Comparison of ENCODE assay signal across 8 mouse cellular contexts in the genomic region with DNA sequence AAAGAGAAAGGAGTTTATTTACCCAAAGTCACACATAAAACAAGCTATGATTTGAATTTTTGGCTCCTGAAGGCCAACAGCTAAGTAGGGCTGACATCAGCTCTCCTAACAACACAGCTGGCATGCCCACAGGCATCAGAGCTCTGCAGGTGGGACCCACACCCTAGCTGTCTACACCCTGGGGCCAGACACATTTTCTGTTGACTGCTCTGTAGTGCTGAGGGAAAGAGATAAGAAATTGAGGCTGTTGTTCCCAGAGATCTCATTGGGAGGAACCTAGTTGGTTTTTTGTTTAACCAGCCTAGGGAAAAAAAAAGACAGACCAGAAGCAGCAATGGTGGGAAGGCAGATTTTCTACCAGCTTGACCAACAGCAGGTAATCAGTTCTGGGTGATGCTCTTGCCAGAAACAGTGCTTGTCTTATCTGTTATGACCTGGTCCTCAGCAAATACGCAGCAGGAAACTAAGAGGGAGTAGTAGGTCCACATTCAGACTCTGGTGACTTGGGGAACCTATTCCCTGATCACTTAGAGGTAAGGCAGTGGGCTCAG. TPM values are rescaled to one million over a fixed set of nuclear protein-coding genes. Genes with fewer than 3 reads are reported as not detected.
DNase-seq lines count a peak whose midpoint lies in the region; ATAC-seq and TF ChIP-seq lines count a peak whose summit lies in the region.
"Had no signal": no experiment of that assay in that cellular context is flagged by ENCODE, and none has a peak within 500 bp of the region (broad histone marks: within the 10 kb centered on the region; RNA-seq: fewer than 3 reads in every experiment).

No protein-coding gene starts in this region.

- no peaks in the 10 kb centered on the region for H3K9me3 ChIP-seq in embryonic facial prominence, embryonic 13.5 days
- H3K9me3 ChIP-seq in midbrain, postnatal 0 days (ENCODE audit: low read length): no peaks in the 10 kb centered on the region
- no peaks in the 10 kb centered on the region for H3K9me3 ChIP-seq in kidney, embryonic 16.5 days (ENCODE audit: low read length)

- no peak overlapping the region for H3K9ac ChIP-seq in embryonic facial prominence, embryonic 13.5 days
- no peak overlapping the region for H3K9ac ChIP-seq in midbrain, postnatal 0 days (replicated peaks; ENCODE audit: low read length, poor library complexity, severe bottlenecking)
- no peak overlapping the region for H3K9ac ChIP-seq in kidney, embryonic 16.5 days (replicated peaks; ENCODE audit: low read length)

- no peak for DNase-seq in layer of hippocampus, adult 2 months (ENCODE audit: low spot score in 2 of 2)
- DNase-seq in layer of hippocampus, adult 8-10 months (ENCODE audit: low spot score in 2 of 2): no peak
- peak; percentile 87 for DNase-seq in c-Kit-positive CD71-positive TER-119-positive erythroid progenitor cells, embryonic 14.5 days (ENCODE audit: low spot score)
- no peak for DNase-seq in midbrain, postnatal 0 days (ENCODE audit: low spot score)
- no peak for DNase-seq in ovary, adult 18-20 months (ENCODE audit: low spot score)
- DNase-seq: embryo, embryonic 11 days had no signal

- H3K4me3 ChIP-seq in layer of hippocampus, adult 2 months: no peak overlapping the region
- peak overlapping the region; percentile 59; the same call in 1 of the 2 replicates for H3K4me3 ChIP-seq in embryonic facial prominence, embryonic 13.5 days
- peak overlapping the region; percentile 55; the same call in 1 of the 2 replicates for H3K4me3 ChIP-seq in midbrain, postnatal 0 days (ENCODE audit: low read depth, low read length)
- H3K4me3 ChIP-seq in kidney, embryonic 16.5 days (ENCODE audit: low read length): no peak overlapping the region

- no peak for ATAC-seq in embryonic facial prominence, embryonic 13.5 days (ENCODE audit: insufficient number of reproducible peaks, insufficient read depth, low FRiP score, low TSS enrichment, low read depth)
- ATAC-seq in midbrain, postnatal 0 days (ENCODE audit: low FRiP score): no peak
- ATAC-seq in kidney, embryonic 16.5 days (ENCODE audit: low FRiP score, low TSS enrichment): no peak

- no peak overlapping the region; the same call in 1 of the 2 replicates for H3K4me2 ChIP-seq in embryonic facial prominence, embryonic 13.5 days
- H3K4me2 ChIP-seq in midbrain, postnatal 0 days (ENCODE audit: low read depth, low read length, poor library complexity, severe bottlenecking): peak overlapping the region; percentile 89; the same call in 1 of the 2 replicates
- no peak overlapping the region for H3K4me2 ChIP-seq in kidney, embryonic 16.5 days (replicated peaks; ENCODE audit: low read depth, low read length)

- no peak for TF ChIP-seq CTCF in layer of hippocampus, adult 2 months (conservative IDR thresholded peaks at IDR 0.05)
- no peak for TF ChIP-seq CTCF in midbrain, postnatal 0 days (IDR thresholded peaks at IDR 0.05)

- peaks cover 15% of the 10 kb centered on the region for H3K4me1 ChIP-seq in embryonic facial prominence, embryonic 13.5 days
- peaks cover 14% of the 10 kb centered on the region for H3K4me1 ChIP-seq in midbrain, postnatal 0 days (ENCODE audit: insufficient read depth, low read length)
- peaks cover 12% of the 10 kb centered on the region; the same call in 1 of the 2 replicates for H3K4me1 ChIP-seq in kidney, embryonic 16.5 days (ENCODE audit: insufficient read depth, low read length)

- 74% methylated on average over 1 of the region's 1 CpGs for WGBS in embryonic facial prominence, embryonic 13.5 days
- 84% methylated on average over 1 of the region's 1 CpGs for WGBS in midbrain, postnatal 0 days
- WGBS in kidney, embryonic 16.5 days: 85% methylated on average over 1 of the region's 1 CpGs

- peaks cover 14% of the 10 kb centered on the region for H3K27me3 ChIP-seq in embryonic facial prominence, embryonic 13.5 days
- no peaks in the 10 kb centered on the region for H3K27me3 ChIP-seq in midbrain, postnatal 0 days (ENCODE audit: insufficient read depth, low read length)
- peaks cover 32% of the 10 kb centered on the region for H3K27me3 ChIP-seq in kidney, embryonic 16.5 days (ENCODE audit: insufficient read depth, low read length)

- H3K36me3 ChIP-seq in embryonic facial prominence, embryonic 13.5 days: no peaks in the 10 kb centered on the region
- no peaks in the 10 kb centered on the region for H3K36me3 ChIP-seq in midbrain, postnatal 0 days (ENCODE audit: insufficient read depth, low read length)
- H3K36me3 ChIP-seq in kidney, embryonic 16.5 days (ENCODE audit: insufficient read depth, low read length): no peaks in the 10 kb centered on the region

- H3K27ac ChIP-seq in layer of hippocampus, adult 2 months: peak overlapping the region; percentile 46; the same call in 1 of the 2 replicates
- no peak overlapping the region for H3K27ac ChIP-seq in embryonic facial prominence, embryonic 13.5 days
- no peak overlapping the region for H3K27ac ChIP-seq in midbrain, postnatal 0 days (ENCODE audit: low read depth, low read length)
- H3K27ac ChIP-seq in kidney, embryonic 16.5 days (ENCODE audit: low read length): no peak overlapping the region

RNA-seq across cellular contexts. Expression of a gene that starts 1.3 kb away (rescaled TPM):
- 1 to 10 TPM; 5.9 to 6.9 TPM for total RNA-seq in layer of hippocampus, adult 2 months (2021)
- total RNA-seq in layer of hippocampus, adult 8-10 months (2022): 10 to 100 TPM in 1 of 4 experiments, 1 to 10 TPM in 3; 7.8 to 14.1 (median 8.4) TPM
- polyA plus RNA-seq in embryonic facial prominence, embryonic 13.5 days (2015; fragmentation: Nextera tagmentation; extraction: Ambion mirVana): 2.9 and 3.9 TPM in 2 replicates
- total RNA-seq in midbrain, postnatal 0 days (2014; rRNA removed): 6.2 and 8.3 TPM in 2 replicates
- 7.8 and 8.7 TPM in 2 replicates for polyA plus RNA-seq in midbrain, postnatal 0 days (2015; fragmentation: Nextera tagmentation; extraction: Ambion mirVana)
- polyA plus RNA-seq in kidney, embryonic 16.5 days (2015; fragmentation: Nextera tagmentation; extraction: Ambion mirVana): 1.00 and 1.2 TPM in 2 replicates

RNA-seq across cellular contexts. Expression of a gene that starts 42.2 kb away (rescaled TPM):
- 10 to 100 TPM; 13.4 to 14.3 TPM for total RNA-seq in layer of hippocampus, adult 2 months (2021)
- total RNA-seq in layer of hippocampus, adult 8-10 months (2022): 10 to 100 TPM; 16.4 to 25.2 (median 21.2) TPM
- 168 and 172 TPM in 2 replicates for polyA plus RNA-seq in embryonic facial prominence, embryonic 13.5 days (2015; fragmentation: Nextera tagmentation; extraction: Ambion mirVana)
- total RNA-seq in midbrain, postnatal 0 days (2014; rRNA removed): 19.5 and 31.7 TPM in 2 replicates
- polyA plus RNA-seq in midbrain, postnatal 0 days (2015; fragmentation: Nextera tagmentation; extraction: Ambion mirVana): 32.8 and 35.1 TPM in 2 replicates
- 50.3 and 55.0 TPM in 2 replicates for polyA plus RNA-seq in kidney, embryonic 16.5 days (2015; fragmentation: Nextera tagmentation; extraction: Ambion mirVana)

RNA-seq across cellular contexts. Expression of a gene that starts 46.4 kb away (rescaled TPM):
- 1 to 10 TPM; 1.8 TPM for total RNA-seq in layer of hippocampus, adult 2 months (2021)
- 1 to 10 TPM; 1.1 to 2.4 (median 1.5) TPM for total RNA-seq in layer of hippocampus, adult 8-10 months (2022)
- 4.4 and 5.3 TPM in 2 replicates for polyA plus RNA-seq in embryonic facial prominence, embryonic 13.5 days (2015; fragmentation: Nextera tagmentation; extraction: Ambion mirVana)
- total RNA-seq in midbrain, postnatal 0 days (2014; rRNA removed): 4.4 and 6.7 TPM in 2 replicates
- polyA plus RNA-seq in midbrain, postnatal 0 days (2015; fragmentation: Nextera tagmentation; extraction: Ambion mirVana): 4.7 and 5.9 TPM in 2 replicates
- 4.2 and 5.4 TPM in 2 replicates for polyA plus RNA-seq in kidney, embryonic 16.5 days (2015; fragmentation: Nextera tagmentation; extraction: Ambion mirVana)

Comparison
In these comparisons a context has a peak if more than half of its experiments do, and no peak if none do; other contexts are left out.
1. H3K4me3 ChIP-seq: peak in embryonic facial prominence, embryonic 13.5 days (single experiment) and midbrain, postnatal 0 days (single experiment); none in layer of hippocampus, adult 2 months (single experiment) and kidney, embryonic 16.5 days (single experiment).